Mouse (Mus musculus): Measurements from ENCODE around the gene Chsy1. TPM values are rescaled to one million over a fixed set of nuclear protein-coding genes. Genes with fewer than 3 reads are reported as not detected.

Gene Chsy1
- polyA plus RNA-seq (2015; fragmentation: Nextera tagmentation; extraction: Ambion mirVana), result 9.6 and 10.8 TPM in 2 replicates

GRCm38 (mm10) chr7:66108961-66109854, at the start of gene Chsy1:
Chsy1 (plus strand) TSS chr7:66109515.

GRCm38 (mm10) chr7:66079364-66080230, 29.7 kb upstream of the Chsy1 start, which contains the start of gene Selenos:
Selenos (plus strand) TSS chr7:66079649.

Other genes with a start within 250 kb of the Chsy1 start
- gene Pcsk6, start 247.8 kb upstream of the Chsy1 start, polyA plus RNA-seq (2015; fragmentation: Nextera tagmentation; extraction: Ambion mirVana), result 2.5 and 3.8 TPM in 2 replicates
- gene Gm45213, start 65.9 kb upstream of the Chsy1 start, polyA plus RNA-seq (2015; fragmentation: Nextera tagmentation; extraction: Ambion mirVana), result not detected in 2 replicates
- gene Snrpa1, start 50.5 kb upstream of the Chsy1 start, polyA plus RNA-seq (2015; fragmentation: Nextera tagmentation; extraction: Ambion mirVana), result 96.4 and 103 TPM in 2 replicates
- 111 and 120 TPM in 2 replicates for gene Selenos, start 29.9 kb upstream of the Chsy1 start, polyA plus RNA-seq (2015; fragmentation: Nextera tagmentation; extraction: Ambion mirVana)

Measured in neural tube, postnatal 0 days (tissue).